Mouse (Mus musculus): Measurements from ENCODE around the gene Cttn.

DNA sequence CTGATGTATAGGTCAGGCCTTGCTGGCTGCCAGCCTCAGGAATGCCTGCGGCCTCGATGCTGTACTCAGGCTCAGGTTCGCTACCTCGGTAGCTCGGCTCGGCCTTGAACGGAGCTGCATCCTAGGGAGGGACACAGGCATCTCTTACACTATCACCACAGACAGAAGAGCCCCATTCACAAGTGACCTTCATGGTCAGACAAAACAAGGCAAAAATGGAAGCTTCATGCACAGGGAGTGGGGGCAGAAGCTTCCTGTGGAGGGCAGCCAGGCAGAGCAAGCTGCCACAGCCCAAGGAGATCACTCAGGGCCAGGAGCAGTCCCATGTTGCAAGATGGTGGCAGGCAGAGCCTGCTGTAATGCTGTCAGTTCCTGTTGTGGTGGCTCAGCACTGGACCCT is 32.0 kb downstream of the Cttn start:
- TF ChIP-seq POLR2A (IDR thresholded peaks at IDR 0.05; ENCODE audit: low read depth, low read length) (no peak), ZC3H11A (IDR thresholded peaks at IDR 0.05; ENCODE audit: low read depth, low read length) (no peak), CTCF (conservative IDR thresholded peaks at IDR 0.05 in 1 of 2, IDR thresholded peaks at IDR 0.05 in 1 of 2; ENCODE audit: low read depth in 2 of 2, low read length in 2 of 2) (no peak), E2F4 (IDR thresholded peaks at IDR 0.05; ENCODE audit: insufficient replicate concordance, low read depth, low read length) (no peak), ZMIZ1 (IDR thresholded peaks at IDR 0.05; ENCODE audit: low read depth, low read length) (no peak)

Measured in CH12.LX (cell line).